Comparison of ENCODE assay signal across 8 mouse cellular contexts in the genomic region with DNA sequence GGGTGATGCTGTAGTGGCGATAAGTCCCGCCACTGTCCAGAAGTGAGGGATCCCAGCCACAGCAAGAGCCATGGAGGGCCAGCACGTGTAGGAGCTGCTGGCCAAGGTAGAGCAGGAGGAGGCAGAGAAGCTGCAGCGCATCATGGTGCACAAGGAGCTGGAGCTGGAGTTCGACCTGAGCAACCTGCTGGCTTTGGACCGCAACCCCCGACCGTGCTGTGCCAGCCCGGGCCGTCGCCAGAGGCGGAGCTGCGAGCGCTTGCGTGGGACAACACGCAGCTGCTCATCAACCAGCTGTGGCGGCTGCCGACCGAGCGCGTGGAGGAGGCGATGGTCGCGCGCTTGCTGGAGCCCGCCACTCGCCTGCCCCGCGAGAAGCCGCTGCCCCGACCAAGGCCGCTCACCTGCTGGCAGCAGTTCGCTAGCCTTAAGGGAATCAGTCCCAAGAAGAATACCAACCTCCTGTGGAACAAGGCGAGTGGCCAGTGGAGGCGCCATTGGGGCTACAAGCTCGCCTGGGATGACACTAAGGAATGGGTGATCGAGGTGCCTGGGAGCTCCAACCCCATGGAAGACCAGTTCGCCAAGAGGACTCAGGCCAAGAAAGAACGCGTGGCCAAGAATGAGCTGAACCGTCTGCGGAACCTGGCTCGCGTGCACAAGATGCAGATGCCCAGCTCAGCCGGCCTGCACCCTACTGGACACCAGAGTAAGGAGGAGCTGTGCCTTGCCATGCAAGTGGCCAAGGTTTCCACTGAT. TPM values are rescaled to one million over a fixed set of nuclear protein-coding genes. Genes with fewer than 3 reads are reported as not detected.
A peak's percentile ranks its signal among the peaks of the same experiment; 100 is the strongest.
DNase-seq lines count a peak whose midpoint lies in the region; ATAC-seq lines count a peak whose summit lies in the region.
"Not testable (repeated sequence)": the region's sequence is repeated elsewhere in the genome, so short reads cannot be mapped to it uniquely, and the experiment has no call there.

No protein-coding gene starts in this region.

- not testable (repeated sequence) for H3K27ac ChIP-seq in heart, embryonic 13.5 days (replicated peaks); kidney, embryonic 16.5 days (ENCODE audit: low read length); limb, embryonic 13.5 days; midbrain, embryonic 14.5 days (replicated peaks; ENCODE audit: low read depth, low read length)

- H3K4me1 ChIP-seq in heart, embryonic 13.5 days; kidney, embryonic 16.5 days (ENCODE audit: insufficient read depth, low read length); limb, embryonic 13.5 days; midbrain, embryonic 14.5 days (ENCODE audit: control insufficient read depth, insufficient read depth, low read length): not testable (repeated sequence)

- H3K9ac ChIP-seq in heart, embryonic 13.5 days: peak overlapping the region; percentile 19; the same call in 1 of the 2 replicates
- H3K9ac ChIP-seq in kidney, embryonic 16.5 days (replicated peaks; ENCODE audit: low read length): 0 out of 2 replicates have a peak overlapping the region, but pooled peaks have one; percentile 28
- H3K9ac ChIP-seq in limb, embryonic 13.5 days: peak overlapping the region; percentile 50; the same call in 1 of the 2 replicates
- peak overlapping the region; percentile 34 for H3K9ac ChIP-seq in midbrain, embryonic 14.5 days (replicated peaks; ENCODE audit: low read length)

- not testable (repeated sequence) for H3K36me3 ChIP-seq in heart, embryonic 13.5 days; kidney, embryonic 16.5 days (ENCODE audit: insufficient read depth, low read length); limb, embryonic 13.5 days; midbrain, embryonic 14.5 days (ENCODE audit: control insufficient read depth, insufficient read depth, low read length)

- H3K4me3 ChIP-seq in heart, embryonic 13.5 days: peak overlapping the region; percentile 39
- H3K4me3 ChIP-seq in kidney, embryonic 16.5 days (ENCODE audit: low read length): peak overlapping the region; percentile 23
- H3K4me3 ChIP-seq in limb, embryonic 13.5 days: peak overlapping the region; percentile 31
- peak overlapping the region; percentile 38 for H3K4me3 ChIP-seq in midbrain, embryonic 14.5 days (replicated peaks; ENCODE audit: low read depth, low read length)

- not testable (repeated sequence) for H3K9me3 ChIP-seq in heart, embryonic 13.5 days; kidney, embryonic 16.5 days (ENCODE audit: low read length); limb, embryonic 13.5 days; midbrain, embryonic 14.5 days (ENCODE audit: control insufficient read depth, low read length)

- DNase-seq in 3134 (ENCODE audit: extremely low read depth, insufficient read length, low spot score): peak; percentile 1
- peak; percentile 31 for DNase-seq in cerebellum, adult 11-12 months
- peak; percentile 73 for DNase-seq in midbrain, embryonic 14.5 days
- peak; percentile 39 for DNase-seq in right cerebral cortex, postnatal 4 days

- peak; percentile 55; the same call in 1 of the 2 replicates for ATAC-seq in erythroblast, adult 5-6 weeks (replicated peaks; ENCODE audit: low FRiP score, poor library complexity, severe bottlenecking)
- ATAC-seq in heart, embryonic 13.5 days (ENCODE audit: extremely low read depth, insufficient number of reproducible peaks, low FRiP score, low TSS enrichment): peak; percentile 74
- ATAC-seq in kidney, embryonic 16.5 days (ENCODE audit: low FRiP score, low TSS enrichment): peak; percentile 89
- ATAC-seq in limb, embryonic 13.5 days (ENCODE audit: low FRiP score, low read depth): peak; percentile 76
- ATAC-seq in midbrain, embryonic 14.5 days (ENCODE audit: low FRiP score, low TSS enrichment): peak; percentile 80

- peak overlapping the region; percentile 63 for H3K4me2 ChIP-seq in heart, embryonic 13.5 days
- peak overlapping the region; percentile 47 for H3K4me2 ChIP-seq in kidney, embryonic 16.5 days (replicated peaks; ENCODE audit: low read depth, low read length)
- peak overlapping the region; percentile 58 for H3K4me2 ChIP-seq in limb, embryonic 13.5 days (replicated peaks)
- H3K4me2 ChIP-seq in midbrain, embryonic 14.5 days (ENCODE audit: low read length): peak overlapping the region; percentile 64

- peaks cover 17% of the 10 kb centered on the region for H3K27me3 ChIP-seq in heart, embryonic 13.5 days (replicated peaks)
- not testable (repeated sequence) for H3K27me3 ChIP-seq in kidney, embryonic 16.5 days (ENCODE audit: insufficient read depth, low read length); midbrain, embryonic 14.5 days (ENCODE audit: control insufficient read depth, insufficient read depth, low read length)
- H3K27me3 ChIP-seq in limb, embryonic 13.5 days: peaks cover 17% of the 10 kb centered on the region

- 16% methylated on average over 45 of the region's 45 CpGs for WGBS in heart, embryonic 13.5 days
- 20% methylated on average over 43 of the region's 45 CpGs for WGBS in kidney, embryonic 16.5 days
- 21% methylated on average over 45 of the region's 45 CpGs for WGBS in limb, embryonic 13.5 days
- 21% methylated on average over 45 of the region's 45 CpGs for WGBS in midbrain, embryonic 14.5 days

RNA-seq across cellular contexts. Expression of a gene that starts 2.5 kb away (rescaled TPM):
- total RNA-seq in erythroblast, adult 5-6 weeks (2015; ENCODE audit: low replicate concordance): not detected in 2 replicates
- total RNA-seq in erythroblast, adult 5-6 weeks (2017; ENCODE audit: low replicate concordance): not detected in 2 replicates
- polyA plus RNA-seq in heart, embryonic 13.5 days (2015; fragmentation: Nextera tagmentation; extraction: Ambion mirVana): 0.24 TPM in 1 of 2 replicates, not detected in the other
- not detected in 2 replicates for polyA plus RNA-seq in kidney, embryonic 16.5 days (2015; fragmentation: Nextera tagmentation; extraction: Ambion mirVana)
- polyA plus RNA-seq in limb, embryonic 13.5 days (2015; fragmentation: Nextera tagmentation; extraction: Ambion mirVana): 0.09 TPM in 1 of 2 replicates, not detected in the other
- polyA plus RNA-seq in midbrain, embryonic 14.5 days (2014; fragmentation: Nextera tagmentation; extraction: Ambion mirVana): 0.19 and 0.36 TPM in 2 replicates

RNA-seq across cellular contexts. Expression of a gene that starts 15.6 kb away (rescaled TPM):
- not detected in 2 replicates for total RNA-seq in erythroblast, adult 5-6 weeks (2015; ENCODE audit: low replicate concordance)
- total RNA-seq in erythroblast, adult 5-6 weeks (2017; ENCODE audit: low replicate concordance): not detected in 2 replicates
- polyA plus RNA-seq in heart, embryonic 13.5 days (2015; fragmentation: Nextera tagmentation; extraction: Ambion mirVana): not detected in 2 replicates
- not detected in 2 replicates for polyA plus RNA-seq in kidney, embryonic 16.5 days (2015; fragmentation: Nextera tagmentation; extraction: Ambion mirVana)
- polyA plus RNA-seq in limb, embryonic 13.5 days (2015; fragmentation: Nextera tagmentation; extraction: Ambion mirVana): not detected in 2 replicates
- 0.11 TPM in 1 of 2 replicates, not detected in the other for polyA plus RNA-seq in midbrain, embryonic 14.5 days (2014; fragmentation: Nextera tagmentation; extraction: Ambion mirVana)

RNA-seq across cellular contexts. Expression of a gene that starts 18.7 kb away (rescaled TPM):
- not detected in 2 replicates for total RNA-seq in erythroblast, adult 5-6 weeks (2015; ENCODE audit: low replicate concordance)
- not detected in 2 replicates for total RNA-seq in erythroblast, adult 5-6 weeks (2017; ENCODE audit: low replicate concordance)
- polyA plus RNA-seq in heart, embryonic 13.5 days (2015; fragmentation: Nextera tagmentation; extraction: Ambion mirVana): 0.05 TPM in 1 of 2 replicates, not detected in the other
- polyA plus RNA-seq in kidney, embryonic 16.5 days (2015; fragmentation: Nextera tagmentation; extraction: Ambion mirVana): not detected in 2 replicates
- 0.11 TPM in 1 of 2 replicates, not detected in the other for polyA plus RNA-seq in limb, embryonic 13.5 days (2015; fragmentation: Nextera tagmentation; extraction: Ambion mirVana)
- polyA plus RNA-seq in midbrain, embryonic 14.5 days (2014; fragmentation: Nextera tagmentation; extraction: Ambion mirVana): 0.28 TPM in 1 of 2 replicates, not detected in the other

RNA-seq across cellular contexts. Expression of a gene that starts 32.2 kb away (rescaled TPM):
- total RNA-seq in erythroblast, adult 5-6 weeks (2015; ENCODE audit: low replicate concordance): not detected in 2 replicates
- not detected in 2 replicates for total RNA-seq in erythroblast, adult 5-6 weeks (2017; ENCODE audit: low replicate concordance)
- 0.25 TPM in 1 of 2 replicates, not detected in the other for polyA plus RNA-seq in heart, embryonic 13.5 days (2015; fragmentation: Nextera tagmentation; extraction: Ambion mirVana)
- polyA plus RNA-seq in kidney, embryonic 16.5 days (2015; fragmentation: Nextera tagmentation; extraction: Ambion mirVana): not detected in 2 replicates
- polyA plus RNA-seq in limb, embryonic 13.5 days (2015; fragmentation: Nextera tagmentation; extraction: Ambion mirVana): 0.08 TPM in 1 of 2 replicates, not detected in the other
- 0.22 TPM in 1 of 2 replicates, not detected in the other for polyA plus RNA-seq in midbrain, embryonic 14.5 days (2014; fragmentation: Nextera tagmentation; extraction: Ambion mirVana)

RNA-seq across cellular contexts. Expression of a gene that starts 34.7 kb away (rescaled TPM):
- not detected in 2 replicates for total RNA-seq in erythroblast, adult 5-6 weeks (2015; ENCODE audit: low replicate concordance)
- total RNA-seq in erythroblast, adult 5-6 weeks (2017; ENCODE audit: low replicate concordance): not detected in 2 replicates
- 0.05 and 0.19 TPM in 2 replicates for polyA plus RNA-seq in heart, embryonic 13.5 days (2015; fragmentation: Nextera tagmentation; extraction: Ambion mirVana)
- 0.05 TPM in 1 of 2 replicates, not detected in the other for polyA plus RNA-seq in kidney, embryonic 16.5 days (2015; fragmentation: Nextera tagmentation; extraction: Ambion mirVana)
- 0.15 TPM in 1 of 2 replicates, not detected in the other for polyA plus RNA-seq in limb, embryonic 13.5 days (2015; fragmentation: Nextera tagmentation; extraction: Ambion mirVana)
- polyA plus RNA-seq in midbrain, embryonic 14.5 days (2014; fragmentation: Nextera tagmentation; extraction: Ambion mirVana): 0.18 TPM in 1 of 2 replicates, not detected in the other

Comparison
In these comparisons a context has a peak if more than half of its experiments do, and no peak if none do; other contexts are left out.
1. DNase-seq: peak in every context shown above with its lines; median percentile 73 in midbrain, embryonic 14.5 days; 39 in right cerebral cortex, postnatal 4 days; 31 in cerebellum, adult 11-12 months; 1 in 3134.